Comparison of ENCODE assay signal across 8 mouse cellular contexts in genomic region chr1:79857681-79858388, GRCm38 (mm10). TPM values are rescaled to one million over a fixed set of nuclear protein-coding genes. Genes with fewer than 3 reads are reported as not detected.
DNase-seq lines count a peak whose midpoint lies in the region; ATAC-seq lines count a peak whose summit lies in the region.

No protein-coding gene starts in this region.

- intact Hi-C loops in left cerebral cortex, postnatal 10 days (cut with DNase I): loop anchor here (10.0 kb wide), 1 partner anchor 247 kb away; no protein-coding TSS in a partner anchor

- peak overlapping the region; percentile 83 for H3K4me3 ChIP-seq in heart, embryonic 16.5 days (ENCODE audit: low read length)
- H3K4me3 ChIP-seq in embryonic facial prominence, embryonic 15.5 days (replicated peaks): peak overlapping the region; percentile 65
- H3K4me3 ChIP-seq in neural tube, embryonic 12.5 days: peak overlapping the region; percentile 63

- H3K36me3 ChIP-seq in heart, embryonic 16.5 days (ENCODE audit: control insufficient read depth, insufficient read depth): no peaks in the 10 kb centered on the region
- H3K36me3 ChIP-seq in embryonic facial prominence, embryonic 15.5 days: no peaks in the 10 kb centered on the region
- no peaks in the 10 kb centered on the region for H3K36me3 ChIP-seq in neural tube, embryonic 12.5 days

- H3K27me3 ChIP-seq in heart, embryonic 16.5 days (ENCODE audit: control insufficient read depth, insufficient read depth, low read length): no peaks in the 10 kb centered on the region
- no peaks in the 10 kb centered on the region for H3K27me3 ChIP-seq in embryonic facial prominence, embryonic 15.5 days
- no peaks in the 10 kb centered on the region for H3K27me3 ChIP-seq in neural tube, embryonic 12.5 days (replicated peaks)

- no peaks in the 10 kb centered on the region for H3K9me3 ChIP-seq in heart, embryonic 16.5 days (replicated peaks; ENCODE audit: control insufficient read depth, low read length)
- no peaks in the 10 kb centered on the region for H3K9me3 ChIP-seq in embryonic facial prominence, embryonic 15.5 days (replicated peaks)
- H3K9me3 ChIP-seq in neural tube, embryonic 12.5 days: no peaks in the 10 kb centered on the region

- H3K27ac ChIP-seq in heart, embryonic 16.5 days (ENCODE audit: low read length): no peak overlapping the region
- H3K27ac ChIP-seq in embryonic facial prominence, embryonic 15.5 days (replicated peaks): no peak overlapping the region
- no peak overlapping the region for H3K27ac ChIP-seq in neural tube, embryonic 12.5 days

- DNase-seq in heart, adult 8-10 months (ENCODE audit: low spot score): no peak
- DNase-seq in ES-CJ7 (ENCODE audit: low read depth, low spot score): peak; percentile 6
- peak; percentile 26 for DNase-seq in kidney, postnatal 14 days
- DNase-seq in left cerebral cortex, postnatal 10 days (ENCODE audit: extremely low spot score in 1 of 2, low spot score in 2 of 2): no peak
- DNase-seq in right cerebral cortex, postnatal 25 days: no peak

- 4% methylated on average over 32 of the region's 32 CpGs for WGBS in heart, embryonic 16.5 days
- WGBS in embryonic facial prominence, embryonic 15.5 days: 2% methylated on average over 28 of the region's 32 CpGs
- WGBS in neural tube, embryonic 12.5 days: 3% methylated on average over 32 of the region's 32 CpGs

- ATAC-seq in heart, embryonic 16.5 days (replicated peaks; ENCODE audit: extremely low read depth, insufficient read depth, low FRiP score): peak; percentile 24; the same call in 1 of the 2 replicates
- peak; percentile 21 for ATAC-seq in embryonic facial prominence, embryonic 15.5 days (ENCODE audit: insufficient number of reproducible peaks, low FRiP score, low TSS enrichment, low read depth)
- peak; percentile 32 for ATAC-seq in neural tube, embryonic 12.5 days (ENCODE audit: low FRiP score, low read depth)

- peak overlapping the region; percentile 97 for H3K4me2 ChIP-seq in heart, embryonic 16.5 days (ENCODE audit: low read depth, low read length)
- H3K4me2 ChIP-seq in embryonic facial prominence, embryonic 15.5 days (replicated peaks): peak overlapping the region; percentile 93
- peak overlapping the region; percentile 94 for H3K4me2 ChIP-seq in neural tube, embryonic 12.5 days (replicated peaks)

- peaks cover 21% of the 10 kb centered on the region for H3K4me1 ChIP-seq in heart, embryonic 16.5 days (ENCODE audit: control insufficient read depth, insufficient read depth, low read length)
- H3K4me1 ChIP-seq in embryonic facial prominence, embryonic 15.5 days: peaks cover 37% of the 10 kb centered on the region
- H3K4me1 ChIP-seq in neural tube, embryonic 12.5 days: peaks cover 33% of the 10 kb centered on the region

- H3K9ac ChIP-seq in heart, embryonic 16.5 days (ENCODE audit: low read length): peak overlapping the region; percentile 87
- peak overlapping the region; percentile 83 for H3K9ac ChIP-seq in embryonic facial prominence, embryonic 15.5 days
- H3K9ac ChIP-seq in neural tube, embryonic 12.5 days: peak overlapping the region; percentile 78

RNA-seq across cellular contexts. Expression of gene Serpine2, which starts 3.1 kb away (rescaled TPM):
- 91.0 and 106 TPM in 2 replicates for polyA plus RNA-seq in heart, embryonic 16.5 days (2015; fragmentation: Nextera tagmentation; extraction: Ambion mirVana)
- 10 to 100 TPM; 16.6 to 24.1 (median 21.8) TPM for total RNA-seq in heart, adult 8-10 months (2022)
- 276 and 314 TPM in 2 replicates for polyA plus RNA-seq in embryonic facial prominence, embryonic 15.5 days (2015; fragmentation: Nextera tagmentation; extraction: Ambion mirVana)
- polyA plus RNA-seq in neural tube, embryonic 12.5 days (2016; fragmentation: Nextera tagmentation; extraction: Ambion mirVana): 173 and 189 TPM in 2 replicates
- 100 to 1,000 TPM; 186 to 189 TPM for total RNA-seq in left cerebral cortex, postnatal 10 days (2021)

Comparison
In these comparisons a context has a peak if more than half of its experiments do, and no peak if none do; other contexts are left out.
1. DNase-seq: peak in ES-CJ7 (single experiment) and kidney, postnatal 14 days (single experiment); none in heart, adult 8-10 months (single experiment), left cerebral cortex, postnatal 10 days (0 of 2) and right cerebral cortex, postnatal 25 days (single experiment).
2. Peak in every context shown above with its lines, with median percentiles within 50 percentile points of each other: ATAC-seq, H3K4me2 ChIP-seq, H3K4me3 ChIP-seq and H3K9ac ChIP-seq.